Mouse (Mus musculus): Measurements from ENCODE around the gene Cox6a2. TPM values are rescaled to one million over a fixed set of nuclear protein-coding genes. Genes with fewer than 3 reads are reported as not detected.

The Cox6a2 gene
- total RNA-seq, 1 experiment = 0.36 TPM

DNA sequence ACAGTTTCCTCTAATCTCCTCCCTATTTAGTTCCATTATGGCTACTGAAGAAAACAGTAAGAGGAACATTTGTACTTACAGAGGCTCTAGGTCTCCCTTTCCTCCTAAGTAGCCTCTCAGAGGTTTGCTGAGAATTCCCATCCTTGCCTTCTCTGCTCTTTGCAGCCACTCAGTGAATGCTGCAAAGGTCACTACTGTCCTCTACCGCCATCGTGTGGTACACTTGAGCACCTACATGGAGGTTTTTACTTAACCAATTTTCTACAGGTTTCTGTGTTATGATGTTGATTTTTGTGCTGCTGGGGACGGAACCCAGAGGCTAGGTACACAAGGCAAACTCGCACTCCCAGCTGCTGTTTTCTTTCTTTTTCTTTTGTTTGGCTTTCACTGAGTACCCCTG, 2.0 kb upstream of the Cox6a2 start:
- Histone ChIP-seq H3K36me3 (ENCODE audit: control insufficient read depth, insufficient read depth, low read length, poor library complexity, severe bottlenecking) (no peaks in the 10 kb centered on the region), H3K9me3 (ENCODE audit: control insufficient read depth, insufficient read depth, low read depth, low read length) (no peaks in the 10 kb centered on the region), H3K4me1 (ENCODE audit: control insufficient read depth in 2 of 2, insufficient read depth in 2 of 2, low read length in 2 of 2, poor library complexity in 1 of 2) (no peaks in the 10 kb centered on the region), H3K9ac (ENCODE audit: insufficient read depth, low read depth, low read length, poor library complexity, severe bottlenecking) (no peak overlapping the region), H3K4me3 (ENCODE audit: insufficient read depth in 1 of 2, low read depth in 1 of 2, low read length in 2 of 2, poor library complexity in 1 of 2, severe bottlenecking in 1 of 2) (no peak overlapping the region), H3K27ac (ENCODE audit: insufficient read depth, low read depth, low read length, poor library complexity, severe bottlenecking) (no peak overlapping the region)
- peak; percentile 59 for DNase-seq (ENCODE audit: low read depth, low spot score)
- TF ChIP-seq ZNF384 (IDR thresholded peaks at IDR 0.05; ENCODE audit: low read depth, low read length) (no peak), HCFC1 (IDR thresholded peaks at IDR 0.05; ENCODE audit: borderline replicate concordance, insufficient read depth, low read length) (no peak), ZC3H11A (IDR thresholded peaks at IDR 0.05; ENCODE audit: borderline replicate concordance, low read depth, low read length) (peak; percentile 99), MAFK (IDR thresholded peaks at IDR 0.05; ENCODE audit: insufficient read depth, low read depth, low read length) (no peak)
- in situ Hi-C loops (cut with MboI; ENCODE audit: low sequenced_read_pairs in 2 of 2, unreplicated experiment in 2 of 2) = loop anchor here (10.0 to 25.0 kb wide), 2 partner anchors 193 to 196 kb away; partner anchors contain the start of gene Trim72 (in 1 of the 2)

DNA sequence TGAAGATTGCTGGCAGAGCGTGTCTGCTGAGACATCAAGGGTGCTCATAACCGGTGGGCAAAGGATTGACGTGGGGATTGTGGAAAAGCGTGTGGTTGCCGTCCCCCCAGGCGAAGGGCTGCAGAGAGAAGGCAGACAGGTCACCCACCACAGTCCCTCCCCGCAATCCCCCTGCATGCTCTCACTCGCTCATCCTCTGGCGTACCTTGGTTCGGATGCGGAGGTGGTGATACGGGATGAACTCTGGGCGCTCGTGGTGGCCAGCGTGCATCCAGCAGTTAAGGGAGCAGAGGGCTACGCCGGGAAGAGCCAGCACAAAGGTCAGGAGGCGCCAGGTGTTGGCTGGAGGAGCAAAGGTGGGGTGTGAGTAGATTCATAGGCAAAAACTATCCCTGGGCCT, 492 bp downstream of the Cox6a2 start:
- no peak for DNase-seq (ENCODE audit: low read depth, low spot score)
- H3K4me3 ChIP-seq (ENCODE audit: insufficient read depth in 1 of 2, low read depth in 1 of 2, low read length in 2 of 2, poor library complexity in 1 of 2, severe bottlenecking in 1 of 2) = no peak overlapping the region
- TF ChIP-seq ZNF384 (IDR thresholded peaks at IDR 0.05; ENCODE audit: low read depth, low read length) (no peak), CHD2 (IDR thresholded peaks at IDR 0.05; ENCODE audit: low read depth, low read length) (no peak), MAFK (IDR thresholded peaks at IDR 0.05; ENCODE audit: insufficient read depth, low read depth, low read length) (no peak), ZC3H11A (IDR thresholded peaks at IDR 0.05; ENCODE audit: borderline replicate concordance, low read depth, low read length) (no peak), HCFC1 (IDR thresholded peaks at IDR 0.05; ENCODE audit: borderline replicate concordance, insufficient read depth, low read length) (no peak)
- in situ Hi-C loops (cut with MboI; ENCODE audit: low sequenced_read_pairs in 2 of 2, unreplicated experiment in 2 of 2) = loop anchor here (10.0 to 25.0 kb wide), 2 partner anchors 191 to 193 kb away; partner anchors contain the start of gene Trim72 (in 1 of the 2)
- H3K9ac ChIP-seq (ENCODE audit: insufficient read depth, low read depth, low read length, poor library complexity, severe bottlenecking) = no peak overlapping the region
- H3K4me1 ChIP-seq (ENCODE audit: control insufficient read depth in 2 of 2, insufficient read depth in 2 of 2, low read length in 2 of 2, poor library complexity in 1 of 2) = no peaks in the 10 kb centered on the region
- H3K9me3 ChIP-seq (ENCODE audit: control insufficient read depth, insufficient read depth, low read depth, low read length) = no peaks in the 10 kb centered on the region
- no peaks in the 10 kb centered on the region for H3K36me3 ChIP-seq (ENCODE audit: control insufficient read depth, insufficient read depth, low read length, poor library complexity, severe bottlenecking)
- H3K27ac ChIP-seq (ENCODE audit: insufficient read depth, low read depth, low read length, poor library complexity, severe bottlenecking) = no peak overlapping the region

DNA sequence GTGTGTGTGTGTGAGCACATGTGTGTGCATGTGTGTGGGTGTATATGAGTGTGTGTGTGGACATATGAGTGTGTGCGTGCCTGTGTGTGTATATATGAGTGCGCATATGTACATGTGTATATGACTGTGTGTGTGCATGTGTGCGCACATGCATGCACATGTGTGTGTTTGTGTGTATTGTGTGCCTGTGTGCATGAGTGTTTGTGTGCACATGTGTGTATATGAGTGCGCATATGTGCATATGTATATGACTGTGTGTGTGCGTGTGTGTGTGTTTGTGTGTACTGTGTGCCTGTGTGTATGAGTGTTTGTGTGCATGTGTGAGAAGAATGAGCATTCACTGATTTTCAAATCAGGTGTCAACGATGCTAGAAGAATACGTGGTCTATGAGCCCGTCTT, 2.0 kb downstream of the Cox6a2 start:
- Histone ChIP-seq H3K27ac (ENCODE audit: insufficient read depth, low read depth, low read length, poor library complexity, severe bottlenecking) (no peak overlapping the region), H3K4me1 (ENCODE audit: control insufficient read depth in 2 of 2, insufficient read depth in 2 of 2, low read length in 2 of 2, poor library complexity in 1 of 2) (no peaks in the 10 kb centered on the region), H3K4me3 (ENCODE audit: insufficient read depth in 1 of 2, low read depth in 1 of 2, low read length in 2 of 2, poor library complexity in 1 of 2, severe bottlenecking in 1 of 2) (no peak overlapping the region), H3K9ac (ENCODE audit: insufficient read depth, low read depth, low read length, poor library complexity, severe bottlenecking) (no peak overlapping the region), H3K36me3 (ENCODE audit: control insufficient read depth, insufficient read depth, low read length, poor library complexity, severe bottlenecking) (no peaks in the 10 kb centered on the region), H3K9me3 (ENCODE audit: control insufficient read depth, insufficient read depth, low read depth, low read length) (no peaks in the 10 kb centered on the region)
- in situ Hi-C loops (cut with MboI; ENCODE audit: low sequenced_read_pairs in 2 of 2, unreplicated experiment in 2 of 2) = loop anchor here (10.0 to 25.0 kb wide), 2 partner anchors 189 to 192 kb away; partner anchors contain the start of gene Trim72 (in 1 of the 2)
- DNase-seq (ENCODE audit: low read depth, low spot score) = no peak
- TF ChIP-seq MAFK (IDR thresholded peaks at IDR 0.05; ENCODE audit: insufficient read depth, low read depth, low read length) = no peak
- no peak for TF ChIP-seq HCFC1 (IDR thresholded peaks at IDR 0.05; ENCODE audit: borderline replicate concordance, insufficient read depth, low read length)
- no peak for TF ChIP-seq ZNF384 (IDR thresholded peaks at IDR 0.05; ENCODE audit: low read depth, low read length)
- no peak for TF ChIP-seq ZC3H11A (IDR thresholded peaks at IDR 0.05; ENCODE audit: borderline replicate concordance, low read depth, low read length)
- TF ChIP-seq CHD2 (IDR thresholded peaks at IDR 0.05; ENCODE audit: low read depth, low read length) = no peak

DNA sequence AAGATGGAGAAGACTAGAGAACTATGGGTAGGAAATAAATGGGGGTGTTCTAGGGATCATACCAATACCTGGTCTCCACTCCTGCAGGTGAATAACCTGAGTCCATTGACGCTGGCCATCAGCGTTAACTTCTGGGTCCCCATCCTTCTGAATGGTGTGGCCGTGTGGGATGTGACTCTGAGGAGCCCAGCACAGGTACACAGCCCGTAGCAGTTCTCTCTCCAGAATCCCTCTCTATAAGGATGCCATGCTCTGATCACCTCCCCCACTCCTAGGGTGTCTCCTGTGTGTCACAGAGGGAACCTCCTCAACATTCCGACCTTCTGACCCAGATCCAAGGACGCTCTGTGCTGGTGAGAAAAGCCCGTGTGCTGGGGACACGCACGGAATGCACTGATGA, 3.1 kb downstream of the Cox6a2 start:
- TF ChIP-seq ZNF384 (IDR thresholded peaks at IDR 0.05; ENCODE audit: low read depth, low read length) = no peak
- no peak for TF ChIP-seq MAFK (IDR thresholded peaks at IDR 0.05; ENCODE audit: insufficient read depth, low read depth, low read length)
- no peak for TF ChIP-seq HCFC1 (IDR thresholded peaks at IDR 0.05; ENCODE audit: borderline replicate concordance, insufficient read depth, low read length)
- TF ChIP-seq CHD2 (IDR thresholded peaks at IDR 0.05; ENCODE audit: low read depth, low read length) = no peak
- no peak for TF ChIP-seq ZC3H11A (IDR thresholded peaks at IDR 0.05; ENCODE audit: borderline replicate concordance, low read depth, low read length)
- no peaks in the 10 kb centered on the region for H3K36me3 ChIP-seq (ENCODE audit: control insufficient read depth, insufficient read depth, low read length, poor library complexity, severe bottlenecking)
- H3K4me1 ChIP-seq (ENCODE audit: control insufficient read depth in 2 of 2, insufficient read depth in 2 of 2, low read length in 2 of 2, poor library complexity in 1 of 2) = no peaks in the 10 kb centered on the region
- in situ Hi-C loops (cut with MboI; ENCODE audit: low sequenced_read_pairs in 2 of 2, unreplicated experiment in 2 of 2) = loop anchor here (10.0 to 25.0 kb wide), 2 partner anchors 188 to 191 kb away; partner anchors contain the start of gene Trim72 (in 1 of the 2)
- H3K27ac ChIP-seq (ENCODE audit: insufficient read depth, low read depth, low read length, poor library complexity, severe bottlenecking) = no peak overlapping the region
- H3K9me3 ChIP-seq (ENCODE audit: control insufficient read depth, insufficient read depth, low read depth, low read length) = no peaks in the 10 kb centered on the region
- no peak for DNase-seq (ENCODE audit: low read depth, low spot score)
- H3K4me3 ChIP-seq (ENCODE audit: insufficient read depth in 1 of 2, low read depth in 1 of 2, low read length in 2 of 2, poor library complexity in 1 of 2, severe bottlenecking in 1 of 2) = no peak overlapping the region
- no peak overlapping the region for H3K9ac ChIP-seq (ENCODE audit: insufficient read depth, low read depth, low read length, poor library complexity, severe bottlenecking)

Measured in ES-E14 (cell line).